ENCODE assay signal across 8 mouse cellular contexts in genomic region chr16:8737341-8737665, GRCm38 (mm10). TPM values are rescaled to one million over a fixed set of nuclear protein-coding genes. Genes with fewer than 3 reads are reported as not detected.
DNase-seq lines count a peak whose midpoint lies in the region; ATAC-seq and TF ChIP-seq lines count a peak whose summit lies in the region.

No protein-coding gene starts in this region.

- H3K9me3 ChIP-seq in heart, embryonic 13.5 days: no peaks in the 10 kb centered on the region
- H3K9me3 ChIP-seq in ES-E14 (ENCODE audit: control insufficient read depth, insufficient read depth, low read depth, low read length): no peaks in the 10 kb centered on the region
- H3K9me3 ChIP-seq in heart, postnatal 0 days (replicated peaks; ENCODE audit: control insufficient read depth, low read length): no peaks in the 10 kb centered on the region

- peaks cover 45% of the 10 kb centered on the region for H3K4me1 ChIP-seq in heart, embryonic 13.5 days
- H3K4me1 ChIP-seq in ES-E14 (ENCODE audit: control insufficient read depth in 2 of 2, insufficient read depth in 2 of 2, low read length in 2 of 2, poor library complexity in 1 of 2): peaks cover 2 to 16% of the 10 kb centered on the region in 2 experiments; a peak in 1 of 4 replicates
- peaks cover 41% of the 10 kb centered on the region for H3K4me1 ChIP-seq in heart, postnatal 0 days (ENCODE audit: control insufficient read depth, insufficient read depth)

- H3K27ac ChIP-seq in heart, embryonic 13.5 days (replicated peaks): peak overlapping the region; percentile 96
- peak overlapping the region; percentile 94; the same call in 1 of the 2 replicates for H3K27ac ChIP-seq in ES-E14 (ENCODE audit: insufficient read depth, low read depth, low read length, poor library complexity, severe bottlenecking)
- H3K27ac ChIP-seq in heart, postnatal 0 days (ENCODE audit: low read depth): peak overlapping the region; percentile 98; the same call in 1 of the 2 replicates
- H3K27ac ChIP-seq in macrophage: no peak overlapping the region

- no peak for DNase-seq in heart, adult 9 months (ENCODE audit: low spot score in 2 of 2)
- DNase-seq in ES-E14 (ENCODE audit: low read depth, low spot score): no peak
- no peak for DNase-seq in heart, postnatal 0 days (ENCODE audit: low spot score)
- DNase-seq in testis, postnatal 10 days (ENCODE audit: low spot score): no peak
- DNase-seq in cerebellum, postnatal 14 days: no peak
- DNase-seq in spleen, adult 12 weeks (ENCODE audit: low spot score): no peak

- peak overlapping the region; percentile 91 for H3K4me2 ChIP-seq in heart, embryonic 13.5 days
- peak overlapping the region; percentile 99 for H3K4me2 ChIP-seq in heart, postnatal 0 days (ENCODE audit: low read depth, low read length)

- peak overlapping the region; percentile 99 for H3K9ac ChIP-seq in heart, embryonic 13.5 days
- H3K9ac ChIP-seq in ES-E14 (ENCODE audit: insufficient read depth, low read depth, low read length, poor library complexity, severe bottlenecking): peak overlapping the region; percentile 98
- peak overlapping the region; percentile 97 for H3K9ac ChIP-seq in heart, postnatal 0 days (replicated peaks; ENCODE audit: low read depth, low read length)

- TF ChIP-seq CTCF in heart, postnatal 0 days (IDR thresholded peaks at IDR 0.05; ENCODE audit: low read depth): no peak

- in situ Hi-C loops in ES-E14 (cut with MboI; ENCODE audit: low sequenced_read_pairs in 2 of 2, unreplicated experiment in 2 of 2): no loop called here

- TF ChIP-seq EP300 in heart, postnatal 0 days (IDR thresholded peaks at IDR 0.05; ENCODE audit: low read depth): no peak

- peaks cover 56% of the 10 kb centered on the region for H3K79me2 ChIP-seq in macrophage (ENCODE audit: inconsistent target)

- no peak for ATAC-seq in heart, embryonic 13.5 days (ENCODE audit: extremely low read depth, insufficient number of reproducible peaks, low FRiP score, low TSS enrichment)
- ATAC-seq in heart, postnatal 0 days (ENCODE audit: insufficient read depth, low read depth): no peak

- peak overlapping the region; percentile 100 for H3K4me3 ChIP-seq in heart, embryonic 13.5 days
- peak overlapping the region; percentile 80 to 99 for H3K4me3 ChIP-seq in ES-E14 (ENCODE audit: insufficient read depth in 1 of 2, low read depth in 1 of 2, low read length in 2 of 2, poor library complexity in 1 of 2, severe bottlenecking in 1 of 2)
- H3K4me3 ChIP-seq in heart, postnatal 0 days (ENCODE audit: low read depth, low read length): peak overlapping the region; percentile 90
- H3K4me3 ChIP-seq in macrophage (ENCODE audit: inconsistent target): peak overlapping the region; percentile 55

- no peaks in the 10 kb centered on the region for H3K27me3 ChIP-seq in heart, embryonic 13.5 days (replicated peaks)
- no peaks in the 10 kb centered on the region for H3K27me3 ChIP-seq in heart, postnatal 0 days (ENCODE audit: control insufficient read depth, insufficient read depth, low read length)

- no peaks in the 10 kb centered on the region for H3K36me3 ChIP-seq in heart, embryonic 13.5 days
- H3K36me3 ChIP-seq in ES-E14 (ENCODE audit: control insufficient read depth, insufficient read depth, low read length, poor library complexity, severe bottlenecking) (peaks cover 19% of the 10 kb centered on the region), macrophage (ENCODE audit: inconsistent target) (no peaks in the 10 kb centered on the region)
- no peaks in the 10 kb centered on the region for H3K36me3 ChIP-seq in heart, postnatal 0 days (replicated peaks; ENCODE audit: control insufficient read depth, insufficient read depth, low read length)

- under 1% methylated on average over 11 of the region's 11 CpGs for WGBS in heart, embryonic 13.5 days
- whole genome bisulfite sequencing in heart, postnatal 0 days: under 1% methylated on average over 11 of the region's 11 CpGs
- WGBS in macrophage (ENCODE audit: missing documents): 2% methylated on average over 11 of the region's 11 CpGs

TF ChIP-seq in ES-E14, 5 proteins besides CTCF, POLR2A, EP300 and RAD21:
- TF ChIP-seq HCFC1 (IDR thresholded peaks at IDR 0.05; ENCODE audit: borderline replicate concordance, insufficient read depth, low read length) (no peak), ZNF384 (IDR thresholded peaks at IDR 0.05; ENCODE audit: low read depth, low read length) (no peak), ZC3H11A (IDR thresholded peaks at IDR 0.05; ENCODE audit: borderline replicate concordance, low read depth, low read length) (no peak), CHD2 (IDR thresholded peaks at IDR 0.05; ENCODE audit: low read depth, low read length) (no peak), MAFK (IDR thresholded peaks at IDR 0.05; ENCODE audit: insufficient read depth, low read depth, low read length) (no peak)

RNA-seq across cellular contexts. Expression of gene Usp7, which starts 54.8 kb away (rescaled TPM):
- 14.3 and 15.2 TPM in 2 replicates for polyA plus RNA-seq in heart, embryonic 13.5 days (2015; fragmentation: Nextera tagmentation; extraction: Ambion mirVana)
- 242 and 291 TPM in 2 replicates for total RNA-seq in ES-E14 (2012; rRNA removed)
- total RNA-seq in heart, postnatal 0 days (2014; rRNA removed; ENCODE audit: low replicate concordance): 33.4 and 51.5 TPM in 2 replicates
- polyA plus RNA-seq in heart, postnatal 0 days (2015; fragmentation: Nextera tagmentation; extraction: Ambion mirVana): 8.2 and 10.0 TPM in 2 replicates
- 100 to 1,000 TPM; 242 to 371 (median 322) TPM for total RNA-seq in macrophage (2018; cell fraction: chromatin; rRNA removed)
- total RNA-seq in macrophage (2018; cell fraction: cytosol; rRNA removed): 10 to 100 TPM; 48.1 to 71.6 (median 62.1) TPM
- total RNA-seq in macrophage (2018; cell fraction: nucleus; rRNA removed): 100 to 1,000 TPM; 117 to 266 (median 159) TPM
- polyA plus RNA-seq in macrophage (2018): 46.1 to 73.0 TPM (median 65.1 TPM) in 3 replicates

RNA-seq across cellular contexts. Expression of gene Gm5767, which starts 56.7 kb away (rescaled TPM):
- not detected in 2 replicates for polyA plus RNA-seq in heart, embryonic 13.5 days (2015; fragmentation: Nextera tagmentation; extraction: Ambion mirVana)
- not detected in 2 replicates for total RNA-seq in ES-E14 (2012; rRNA removed)
- total RNA-seq in heart, postnatal 0 days (2014; rRNA removed; ENCODE audit: low replicate concordance): not detected in 2 replicates
- polyA plus RNA-seq in heart, postnatal 0 days (2015; fragmentation: Nextera tagmentation; extraction: Ambion mirVana): not detected in 2 replicates
- not detected for total RNA-seq in macrophage (2018; cell fraction: chromatin; rRNA removed)
- under 1 TPM in 1 of 26 experiments, not detected in 25; 0.31 TPM for total RNA-seq in macrophage (2018; cell fraction: cytosol; rRNA removed)
- not detected for total RNA-seq in macrophage (2018; cell fraction: nucleus; rRNA removed)
- not detected in 3 replicates for polyA plus RNA-seq in macrophage (2018)
